Mouse (Mus musculus) limb, embryonic 14.5 days (tissue): Measurements from ENCODE around the gene Sh2d7. TPM values are rescaled to one million over a fixed set of nuclear protein-coding genes. Genes with fewer than 3 reads are reported as not detected.

Experiments used
- ATAC-seq: fragments of 200-750 bp; cut with Nextera tagmentation; 2 replicates; pipeline ENCODE4 v1.8.0; 2017; ENCODE audit warnings: low read depth, moderate number of reproducible peaks, moderate TSS enrichment; ENCODE audit not compliant: low FRiP score
- DNase-seq: peaks from one replicate; pipeline ENCODE4 v3.0.0-alpha.2; 2015; ENCODE audit warnings: low spot score
- H3K27ac ChIP-seq: fragments of 300-500 bp; sonication (generic); replicated peaks from 2 replicates; pipeline ENCODE4 v1.5.1; 2014; ENCODE audit warnings: low read depth, mild to moderate bottlenecking, low read length, moderate library complexity, mixed read lengths
- H3K27me3 ChIP-seq: fragments of 300-500 bp; sonication (generic); 2 replicates; pipeline ENCODE4 v1.6.1; 2014; ENCODE audit warnings: low read length, mixed read lengths; ENCODE audit not compliant: control insufficient read depth, insufficient read depth
- H3K36me3 ChIP-seq: fragments of 300-500 bp; sonication (generic); 2 replicates; pipeline ENCODE4 v1.6.1; 2014; ENCODE audit warnings: mild to moderate bottlenecking, low read length, moderate library complexity, mixed read lengths; ENCODE audit not compliant: control insufficient read depth, insufficient read depth
- H3K4me1 ChIP-seq: fragments of 300-500 bp; sonication (generic); 2 replicates; pipeline ENCODE4 v1.6.1; 2014; ENCODE audit warnings: antibody characterized with exemption, low read length, mixed read lengths; ENCODE audit not compliant: control insufficient read depth, insufficient read depth
- H3K4me2 ChIP-seq: fragments of 300-500 bp; sonication (generic); replicated peaks from 2 replicates; pipeline ENCODE4 v1.6.1; 2014; ENCODE audit warnings: low read depth, mild to moderate bottlenecking, low read length, moderate library complexity; ENCODE audit not compliant: severe bottlenecking
- H3K4me3 ChIP-seq: fragments of 300-500 bp; sonication (generic); replicated peaks from 2 replicates; pipeline ENCODE4 v1.5.1; 2014; ENCODE audit warnings: low read length
- H3K9ac ChIP-seq: fragments of 300-500 bp; sonication (generic); 2 replicates; pipeline ENCODE4 v1.6.1; 2014; ENCODE audit warnings: mild to moderate bottlenecking, low read depth, low read length, moderate library complexity; ENCODE audit not compliant: severe bottlenecking
- H3K9me3 ChIP-seq: fragments of 300-500 bp; sonication (generic); 2 replicates; pipeline ENCODE4 v1.6.1; 2016; ENCODE audit warnings: low read length; ENCODE audit not compliant: control insufficient read depth
- POLR2A ChIP-seq: fragments of 200-500 bp; IDR thresholded peaks from 2 replicates; pipeline ENCODE4 v1.8.0; 2012; ENCODE audit warnings: inconsistent platforms, mild to moderate bottlenecking, moderate library complexity, borderline replicate concordance; ENCODE audit not compliant: insufficient read depth, insufficient read length; ENCODE audit errors: extremely low read depth
- WGBS: fragments of 180-500 bp; shearing (Covaris S2); extraction: QIAGEN DNeasy Blood & Tissue Kit; methylation state at CpG from one replicate; pipeline ENCODE4 v1.1.7; 2014; 5-methylcytosine and 5-hydroxymethylcytosine counted together
- polyA plus RNA-seq, 2 experiments: library from polyadenylated mRNA; depleted of rRNA in 1 of 2; stranded (reverse) in 1 of 2; unstranded in 1 of 2; fragments of >200 nt; fragmentation: Nextera tagmentation in 1 of 2; extraction: Ambion mirVana in 1 of 2; gene quantifications; 2 replicates each; pipeline versions ENCODE4 v1.2.1 to v1.2.3; 2012 to 2014

Sh2d7 gene
- polyA plus RNA-seq, 2 experiments, result not detected

DNA sequence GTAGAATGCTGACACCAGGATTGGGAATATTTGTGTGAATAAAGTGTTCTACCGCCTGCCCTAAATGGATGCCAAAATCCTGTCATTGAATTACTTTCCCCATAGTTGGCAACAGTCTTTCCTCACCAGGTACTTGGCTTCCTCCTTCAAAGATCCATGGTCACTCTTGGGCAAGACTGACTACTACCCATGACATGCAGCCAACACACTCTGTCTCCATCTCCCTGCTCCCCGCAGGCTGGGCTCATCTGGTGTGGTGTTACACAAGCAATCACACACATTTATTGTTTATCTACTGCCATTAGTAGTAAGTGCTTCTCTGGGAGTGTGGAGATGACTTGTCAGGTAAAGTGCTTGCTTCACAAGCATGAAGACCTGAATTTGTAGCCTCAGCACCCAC, 5.9 kb upstream of the Sh2d7 start:
- no peak for DNase-seq
- Histone ChIP-seq H3K9ac (no peak overlapping the region), H3K27me3 (no peaks in the 10 kb centered on the region), H3K4me2 (no peak overlapping the region), H3K4me1 (0 out of 2 replicates have a peak, but pooled peaks cover 4% of the 10 kb centered on the region), H3K27ac (no peak overlapping the region), H3K4me3 (no peak overlapping the region), H3K36me3 (no peaks in the 10 kb centered on the region), H3K9me3 (no peaks in the 10 kb centered on the region)
- 92% methylated on average over 2 of the region's 2 CpGs for WGBS
- ATAC-seq, result no peak
- no peak for TF ChIP-seq POLR2A

DNA sequence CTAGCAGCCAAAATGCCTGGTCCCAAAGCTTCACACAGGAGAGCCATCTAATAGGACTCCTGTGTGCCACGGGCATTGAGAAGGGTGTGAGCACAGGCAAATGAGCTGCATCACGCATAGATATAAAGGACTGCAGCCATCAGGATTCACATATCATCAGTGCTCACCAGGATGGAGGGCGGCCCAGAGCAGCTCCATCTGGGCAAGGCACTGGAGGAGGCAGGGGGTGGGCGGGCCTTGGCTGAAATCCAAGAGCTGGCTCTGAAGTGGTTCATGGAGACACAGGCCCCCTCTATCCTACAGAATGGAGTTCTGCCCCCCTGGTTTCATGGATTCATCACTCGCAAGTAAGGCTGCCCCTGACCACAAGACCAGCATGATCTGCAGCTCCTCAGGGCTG, 4.8 kb upstream of the Sh2d7 start:
- H3K27me3 ChIP-seq, result no peaks in the 10 kb centered on the region
- 57% methylated on average over 5 of the region's 5 CpGs for WGBS
- no peak for TF ChIP-seq POLR2A

GRCm38 (mm10) chr9:54536236-54536635, 2.5 kb upstream of the Sh2d7 start:
- WGBS, result 77% methylated on average over 7 of the region's 7 CpGs
- no peak for TF ChIP-seq POLR2A
- Histone ChIP-seq H3K36me3 (no peaks in the 10 kb centered on the region), H3K4me2 (no peak overlapping the region), H3K27me3 (no peaks in the 10 kb centered on the region), H3K4me3 (no peak overlapping the region), H3K27ac (no peak overlapping the region), H3K9ac (no peak overlapping the region), H3K9me3 (no peaks in the 10 kb centered on the region), H3K4me1 (0 out of 2 replicates have a peak, but pooled peaks cover 4% of the 10 kb centered on the region)
- ATAC-seq, result no peak
- DNase-seq, result no peak

More for the DNA sequence above, 4.8 kb upstream of the Sh2d7 start:
- Histone ChIP-seq H3K36me3 (no peaks in the 10 kb centered on the region), H3K9ac (peak overlapping the region; percentile 16; the same call in 1 of the 2 replicates), H3K4me3 (no peak overlapping the region), H3K4me2 (no peak overlapping the region), H3K4me1 (0 out of 2 replicates have a peak, but pooled peaks cover 4% of the 10 kb centered on the region), H3K9me3 (no peaks in the 10 kb centered on the region), H3K27ac (no peak overlapping the region)
- DNase-seq, result peak; percentile 13
- ATAC-seq, result no peak

DNA sequence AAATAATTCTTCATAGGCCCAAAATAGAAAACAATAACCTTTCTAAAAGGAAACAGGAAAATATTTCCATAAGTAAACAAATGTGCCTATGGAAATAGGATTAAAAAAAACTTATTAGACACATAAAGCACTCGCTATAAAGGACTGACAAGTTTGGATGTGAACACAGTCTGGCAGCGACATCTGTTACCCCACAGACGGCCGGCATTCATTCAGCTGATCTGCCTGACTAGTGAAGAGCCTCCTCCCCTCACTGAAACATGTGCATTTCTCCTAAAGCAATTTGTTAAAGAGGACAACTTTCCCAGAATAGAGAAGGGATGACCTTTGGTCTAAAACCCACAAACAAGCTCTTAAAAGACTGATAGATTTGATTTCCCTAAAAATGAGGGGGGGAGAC, 1.8 kb upstream of the Sh2d7 start:
- WGBS, result 56% methylated on average over 4 of the region's 4 CpGs
- Histone ChIP-seq H3K4me1 (0 out of 2 replicates have a peak, but pooled peaks cover 4% of the 10 kb centered on the region), H3K4me3 (no peak overlapping the region), H3K27me3 (no peaks in the 10 kb centered on the region), H3K36me3 (no peaks in the 10 kb centered on the region), H3K9me3 (no peaks in the 10 kb centered on the region), H3K4me2 (no peak overlapping the region), H3K9ac (no peak overlapping the region), H3K27ac (no peak overlapping the region)
- no peak for ATAC-seq
- no peak for TF ChIP-seq POLR2A
- DNase-seq, result no peak

GRCm38 (mm10) chr9:54537480-54537879, 1.3 kb upstream of the Sh2d7 start:
- H3K36me3 ChIP-seq, result no peaks in the 10 kb centered on the region
- no peak overlapping the region for H3K27ac ChIP-seq
- 82% methylated on average over 3 of the region's 3 CpGs for WGBS
- H3K27me3 ChIP-seq, result no peaks in the 10 kb centered on the region
- no peaks in the 10 kb centered on the region for H3K9me3 ChIP-seq
- DNase-seq (no peak), ATAC-seq (no peak)
- TF ChIP-seq POLR2A, result no peak
- no peak overlapping the region for H3K9ac ChIP-seq
- H3K4me1 ChIP-seq, result 0 out of 2 replicates have a peak, but pooled peaks cover 4% of the 10 kb centered on the region
- H3K4me3 ChIP-seq, result no peak overlapping the region
- no peak overlapping the region for H3K4me2 ChIP-seq

DNA sequence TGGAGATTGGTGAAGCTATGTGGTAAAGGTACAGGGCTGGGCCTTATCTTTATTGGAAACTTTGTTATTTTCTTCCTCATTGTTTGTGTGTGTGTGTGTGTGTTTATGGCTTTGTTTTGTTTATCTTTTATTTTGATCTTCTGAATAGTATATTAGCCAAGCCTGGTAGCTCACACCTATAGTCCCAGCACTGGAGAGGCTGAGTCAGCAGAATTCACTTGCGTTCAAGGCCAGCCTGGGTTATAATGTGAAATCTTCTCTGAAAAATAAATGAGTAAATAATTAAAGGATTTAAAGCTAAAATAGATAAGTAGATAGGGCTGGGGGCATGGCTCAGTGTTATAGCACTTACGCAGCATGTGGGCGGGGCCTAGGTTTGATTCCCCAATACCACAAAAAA, 540 bp upstream of the Sh2d7 start:
- no peaks in the 10 kb centered on the region for H3K36me3 ChIP-seq
- 94% methylated on average over 3 of the region's 3 CpGs for WGBS
- no peak overlapping the region for H3K27ac ChIP-seq
- no peaks in the 10 kb centered on the region for H3K27me3 ChIP-seq
- TF ChIP-seq POLR2A, result no peak
- H3K9me3 ChIP-seq, result no peaks in the 10 kb centered on the region
- ATAC-seq (no peak), DNase-seq (no peak)
- no peak overlapping the region for H3K9ac ChIP-seq
- H3K4me2 ChIP-seq, result no peak overlapping the region
- no peak overlapping the region for H3K4me3 ChIP-seq
- H3K4me1 ChIP-seq, result 0 out of 2 replicates have a peak, but pooled peaks cover 4% of the 10 kb centered on the region
